Mouse (Mus musculus) heart, postnatal 0 days (tissue): ENCODE measurements around the gene Gm20518. TPM values are rescaled to one million over a fixed set of nuclear protein-coding genes. Genes with fewer than 3 reads are reported as not detected.

Experiments used
- ATAC-seq: fragments of 200-750 bp; cut with Nextera tagmentation; 2 replicates; pipeline ENCODE4 v1.8.0; 2017; ENCODE audit warnings: low read depth, moderate number of reproducible peaks, moderate library complexity; ENCODE audit not compliant: insufficient read depth
- DNase-seq: peaks from one replicate; pipeline ENCODE4 v3.0.0-alpha.2; 2016; ENCODE audit warnings: low spot score
- H3K27ac ChIP-seq: fragments of 300-500 bp; sonication (generic); 2 replicates; pipeline ENCODE4 v1.5.1; 2014; ENCODE audit warnings: low read depth, mild to moderate bottlenecking
- H3K27me3 ChIP-seq: fragments of 300-500 bp; sonication (generic); 2 replicates; pipeline ENCODE4 v1.6.1; 2014; ENCODE audit warnings: low read length, mixed read lengths; ENCODE audit not compliant: control insufficient read depth, insufficient read depth
- H3K36me3 ChIP-seq: fragments of 300-500 bp; sonication (generic); replicated peaks from 2 replicates; pipeline ENCODE4 v1.6.1; 2014; ENCODE audit warnings: low read length, mixed read lengths; ENCODE audit not compliant: control insufficient read depth, insufficient read depth
- H3K4me1 ChIP-seq: fragments of 300-500 bp; sonication (generic); 2 replicates; pipeline ENCODE4 v1.6.1; 2014; ENCODE audit warnings: antibody characterized with exemption; ENCODE audit not compliant: control insufficient read depth, insufficient read depth
- H3K4me2 ChIP-seq: fragments of 300-500 bp; sonication (generic); 2 replicates; pipeline ENCODE4 v1.6.1; 2014; ENCODE audit warnings: low read depth, mild to moderate bottlenecking, low read length, moderate library complexity
- H3K4me3 ChIP-seq: fragments of 300-500 bp; sonication (generic); 2 replicates; pipeline ENCODE4 v1.5.1; 2014; ENCODE audit warnings: low read depth, low read length
- H3K9ac ChIP-seq: fragments of 300-500 bp; sonication (generic); replicated peaks from 2 replicates; pipeline ENCODE4 v1.6.1; 2014; ENCODE audit warnings: low read depth, low read length, mixed read lengths
- H3K9me3 ChIP-seq: fragments of 300-500 bp; sonication (generic); replicated peaks from 2 replicates; pipeline ENCODE4 v1.6.1; 2016; ENCODE audit warnings: low read length; ENCODE audit not compliant: control insufficient read depth
- CTCF ChIP-seq: IDR thresholded peaks from 2 replicates; pipeline ENCODE4 v1.5.1; 2016; ENCODE audit warnings: antibody characterized with exemption, control low read depth, low read depth
- EP300 ChIP-seq: IDR thresholded peaks from 2 replicates; pipeline ENCODE4 v1.6.1; 2016; ENCODE audit warnings: antibody characterized with exemption, low read depth
- WGBS: fragments of 180-500 bp; shearing (Covaris S2); extraction: QIAGEN DNeasy Blood & Tissue Kit; methylation state at CpG from one replicate; pipeline ENCODE4 v1.1.7; 2014; 5-methylcytosine and 5-hydroxymethylcytosine counted together
- polyA plus RNA-seq: library from polyadenylated mRNA; unstranded; fragments of >200 nt; fragmentation: Nextera tagmentation; extraction: Ambion mirVana; gene quantifications from 2 replicates; pipeline ENCODE4 v1.2.1, GENCODE M21; 2015
- total RNA-seq: library from RNA; depleted of rRNA; stranded (reverse); fragments of >200 nt; gene quantifications from 2 replicates; pipeline ENCODE4 v1.2.3, GENCODE M21; 2014; ENCODE audit warnings: low replicate concordance

Gm20518 gene
- total and polyA plus RNA-seq, 2 experiments from 2014 or later = 0.05 TPM; not detected in 1

DNA sequence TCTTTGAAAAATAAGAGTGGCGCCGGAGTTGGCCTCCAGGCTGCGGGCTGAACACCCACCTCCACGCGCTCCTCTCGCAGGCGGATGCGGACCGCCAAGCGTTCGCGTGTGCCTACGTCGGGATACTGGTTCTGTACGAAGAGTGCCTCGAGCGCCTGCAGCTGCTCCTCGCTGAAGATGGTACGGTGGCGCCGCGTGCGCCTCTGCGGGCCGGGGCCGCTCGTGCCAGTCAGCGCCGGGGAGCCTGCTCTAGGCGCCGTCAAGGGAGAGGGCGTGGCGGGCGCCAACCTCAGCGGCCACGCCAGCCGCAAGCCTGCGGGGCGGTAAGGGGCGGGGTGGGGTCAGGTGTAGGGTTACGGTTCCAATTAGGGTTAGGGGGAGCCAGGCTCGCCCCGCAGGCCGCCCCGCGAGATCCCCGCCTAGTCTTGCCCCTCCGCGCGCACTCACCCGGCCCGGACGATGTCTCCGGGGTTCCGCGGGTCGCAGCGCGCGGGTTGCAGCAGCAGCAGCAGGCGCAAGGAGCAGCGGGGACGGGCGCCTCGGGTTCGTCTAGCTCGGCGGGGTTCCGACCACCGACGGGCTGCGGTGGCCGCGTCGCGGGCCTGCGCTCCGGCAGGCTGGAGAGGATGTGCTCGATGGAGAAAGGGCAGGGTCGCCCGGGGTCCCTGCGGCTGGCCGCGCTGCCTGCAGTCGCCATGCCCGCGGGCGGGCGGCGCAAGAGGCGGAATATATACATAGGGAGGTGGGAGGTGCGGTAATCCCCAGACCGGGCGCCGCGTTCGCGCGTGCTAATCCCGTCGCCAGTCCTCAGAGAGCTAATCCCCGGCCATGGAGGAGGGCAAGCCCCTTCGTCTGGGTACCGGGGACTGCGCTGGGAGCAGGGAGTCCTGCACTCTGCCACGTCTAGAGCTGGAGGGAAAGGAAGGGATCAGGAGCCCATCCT is 23.1 kb upstream of the Gm20518 start, which contains the start of gene Gsc2:
Gene Gsc2 (minus strand): TSS at position 753 of the 943 bp plus-strand sequence.
- Histone ChIP-seq H3K4me2 (peak within 1 kb of the TSS; percentile 56), H3K27ac (no peak within 1 kb of the TSS), H3K9me3 (no peaks in the 10 kb centered on the region), H3K27me3 (peaks cover 59% of the 10 kb centered on the region), H3K4me3 (peak within 1 kb of the TSS; percentile 42), H3K4me1 (peaks cover 7% of the 10 kb centered on the region), H3K36me3 (no peaks in the 10 kb centered on the region), H3K9ac (no peak within 1 kb of the TSS)
- 2% methylated on average over 74 of the region's 106 CpGs for WGBS
- TF ChIP-seq CTCF (no peak), EP300 (no peak)
- DNase-seq (no peak), ATAC-seq (no peak)

DNA sequence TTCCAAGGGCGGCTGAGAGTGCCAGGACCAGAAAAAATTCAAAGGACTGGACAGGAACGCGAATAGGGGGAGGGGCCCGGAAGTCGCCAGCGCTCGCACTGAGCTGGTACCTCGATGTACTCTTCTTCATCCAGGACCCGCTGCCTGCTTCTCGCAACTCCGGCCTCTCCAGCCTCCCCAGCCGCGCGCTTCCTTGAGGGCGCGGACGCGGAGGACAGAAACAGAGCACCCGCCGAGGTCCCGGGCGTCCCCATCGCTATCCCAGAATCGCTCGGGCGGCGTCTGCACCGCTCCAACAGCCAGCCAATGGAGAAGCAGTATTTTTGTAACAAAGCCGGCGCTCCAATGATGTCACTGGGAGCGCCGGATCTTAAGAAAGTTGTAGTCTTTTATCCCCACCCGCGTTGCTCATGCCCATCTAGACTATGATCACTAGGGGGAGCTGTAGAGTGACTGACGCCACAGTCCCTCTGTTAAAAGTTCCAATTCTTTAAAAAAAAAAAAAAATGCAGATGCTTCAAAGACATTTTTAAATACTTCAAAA is 19.7 kb upstream of the Gm20518 start, which contains the start of gene Ess2:
Gene Ess2 (minus strand): TSS at position 297 of the 544 bp plus-strand sequence.
- H3K27ac ChIP-seq = peak within 1 kb of the TSS; percentile 62; the same call in 1 of the 2 replicates
- under 1% methylated on average over 35 of the region's 35 CpGs for WGBS
- H3K4me1 ChIP-seq = peaks cover 7% of the 10 kb centered on the region
- H3K36me3 ChIP-seq = peaks cover 30% of the 10 kb centered on the region
- no peaks in the 10 kb centered on the region for H3K9me3 ChIP-seq
- peak within 1 kb of the TSS; percentile 70 for H3K9ac ChIP-seq
- ATAC-seq (peak; percentile 95), DNase-seq (peak; percentile 94)
- peak within 1 kb of the TSS; percentile 75 for H3K4me2 ChIP-seq
- peaks cover 44% of the 10 kb centered on the region for H3K27me3 ChIP-seq
- peak within 1 kb of the TSS; percentile 92 for H3K4me3 ChIP-seq
- TF ChIP-seq EP300 (no peak), CTCF (peak; percentile 80)

DNA sequence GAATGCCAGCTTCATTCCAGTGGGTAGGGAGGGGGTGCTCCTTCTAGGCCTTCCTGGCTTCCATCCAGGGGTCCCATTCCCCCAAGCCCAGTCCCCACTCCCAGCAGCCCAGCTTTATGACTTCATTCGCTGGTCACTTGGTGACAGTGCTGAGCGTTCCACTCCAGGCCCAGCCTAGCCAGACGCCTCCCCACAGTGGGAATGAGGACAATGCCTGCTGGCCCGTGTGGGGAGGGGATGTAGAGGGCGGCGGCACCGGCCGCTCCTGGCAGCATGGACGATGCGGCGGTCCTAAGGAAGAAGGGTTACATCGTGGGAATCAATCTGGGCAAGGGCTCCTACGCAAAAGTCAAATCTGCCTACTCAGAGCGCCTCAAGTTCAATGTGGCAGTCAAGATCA is 7.0 kb upstream of the Gm20518 start, which contains the start of the genes Dgcr2 and Tssk2:
Gene Dgcr2 (minus strand): TSS at position 101 of the 400 bp plus-strand sequence.
Gene Tssk2 (plus strand): TSS at position 176 of the 400 bp plus-strand sequence.
- WGBS = 87% methylated on average over 14 of the region's 14 CpGs
- Histone ChIP-seq H3K4me1 (no peaks in the 10 kb centered on the region), H3K9ac (no peak within 1 kb of the TSS), H3K36me3 (peaks cover 46% of the 10 kb centered on the region), H3K4me2 (no peak within 1 kb of the TSS), H3K27ac (no peak within 1 kb of the TSS), H3K27me3 (no peaks in the 10 kb centered on the region), H3K4me3 (no peak within 1 kb of the TSS), H3K9me3 (no peaks in the 10 kb centered on the region)
- TF ChIP-seq CTCF (no peak), EP300 (no peak)
- ATAC-seq (no peak), DNase-seq (no peak)

DNA sequence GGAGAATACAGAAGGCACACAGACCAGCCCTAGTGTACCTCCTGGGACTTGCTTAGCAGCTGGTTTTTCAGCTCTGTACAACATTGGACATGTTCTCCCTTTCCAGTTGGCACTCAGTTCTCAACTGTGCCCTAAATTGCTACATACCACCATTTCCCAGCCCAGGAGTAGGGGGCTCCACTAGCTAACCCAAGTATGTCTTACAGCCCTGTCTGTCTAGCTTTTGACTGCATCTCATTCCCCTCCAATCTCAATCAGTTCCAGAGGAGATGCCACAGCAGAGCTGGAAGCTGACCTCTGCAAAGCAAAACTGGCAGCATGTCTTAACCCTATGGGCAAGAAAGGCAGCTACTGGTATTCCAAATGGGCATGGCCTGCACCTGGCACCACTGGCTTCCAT is 4.6 kb upstream of the Gm20518 start:
- no peak for DNase-seq
- H3K27ac ChIP-seq = no peak overlapping the region
- H3K9ac ChIP-seq = no peak overlapping the region
- H3K27me3 ChIP-seq = no peaks in the 10 kb centered on the region
- H3K4me3 ChIP-seq = no peak overlapping the region
- no peak for ATAC-seq
- H3K4me2 ChIP-seq = no peak overlapping the region
- H3K4me1 ChIP-seq = peaks cover 13% of the 10 kb centered on the region
- no peaks in the 10 kb centered on the region for H3K9me3 ChIP-seq
- peaks cover 22% of the 10 kb centered on the region for H3K36me3 ChIP-seq
- TF ChIP-seq CTCF (no peak), EP300 (no peak)

DNA sequence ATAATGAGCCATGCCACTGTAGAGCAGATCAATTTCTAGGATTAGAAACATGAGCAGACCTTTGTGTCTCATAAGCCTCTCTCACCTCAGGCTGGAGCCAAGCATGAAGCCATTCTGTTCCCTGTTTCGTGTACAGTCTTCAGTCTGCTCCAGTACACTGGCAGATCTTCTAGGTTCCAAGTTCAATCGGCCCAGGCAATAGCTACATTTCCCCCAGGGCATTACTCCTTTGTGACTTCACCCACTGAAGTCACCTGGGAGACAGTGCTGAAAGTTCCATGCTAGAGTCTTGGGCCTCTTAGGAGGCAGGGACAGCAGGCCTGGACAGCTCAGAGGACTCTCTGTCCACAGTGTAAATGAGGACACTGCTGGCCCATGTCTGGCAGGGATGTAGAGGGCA is 2.5 kb upstream of the Gm20518 start, which contains the start of gene Tssk1:
Gene Tssk1 (plus strand): TSS at position 301 of the 400 bp plus-strand sequence.
- ATAC-seq (no peak), DNase-seq (no peak)
- TF ChIP-seq CTCF = no peak
- H3K4me3 ChIP-seq = no peak within 1 kb of the TSS
- H3K4me1 ChIP-seq = peaks cover 24% of the 10 kb centered on the region
- WGBS = 79% methylated on average over 2 of the region's 2 CpGs
- no peak within 1 kb of the TSS for H3K9ac ChIP-seq
- H3K9me3 ChIP-seq = no peaks in the 10 kb centered on the region
- H3K4me2 ChIP-seq = no peak within 1 kb of the TSS
- no peaks in the 10 kb centered on the region for H3K27me3 ChIP-seq
- no peak within 1 kb of the TSS for H3K27ac ChIP-seq
- 0 out of 2 replicates have a peak, but pooled peaks cover 8% of the 10 kb centered on the region for H3K36me3 ChIP-seq
